Mouse (Mus musculus) thymus, adult 2 months (tissue): ENCODE results near the gene Uhrf1bp1l. TPM values are rescaled to one million over a fixed set of nuclear protein-coding genes. Genes with fewer than 3 reads are reported as not detected.
A peak's percentile ranks its signal among the peaks of the same experiment; 100 is the strongest.

Source experiments
- DNase-seq: peaks from one replicate; pipeline ENCODE4 v3.0.0; 2021
- H3K27ac ChIP-seq: fragments of 200-500 bp; 2 replicates; pipeline ENCODE4 v1.5.1; 2012; ENCODE audit warnings: low read length, control low read depth; ENCODE audit not compliant: control insufficient read depth, insufficient read depth
- H3K27me3 ChIP-seq: fragments of 200-500 bp; 2 replicates; pipeline ENCODE4 v1.6.1; 2012; ENCODE audit warnings: mild to moderate bottlenecking, low read length, moderate library complexity, mixed read lengths; ENCODE audit not compliant: control insufficient read depth, insufficient read depth
- H3K36me3 ChIP-seq: fragments of 200-500 bp; 2 replicates; pipeline ENCODE4 v1.6.1; 2012; ENCODE audit warnings: mild to moderate bottlenecking, low read length, moderate library complexity; ENCODE audit not compliant: control insufficient read depth, insufficient read depth
- H3K4me1 ChIP-seq: fragments of 200-500 bp; replicated peaks from 2 replicates; pipeline ENCODE4 v1.6.1; 2012; ENCODE audit warnings: low read length; ENCODE audit not compliant: control insufficient read depth, insufficient read depth
- H3K4me3 ChIP-seq: fragments of 200-500 bp; 2 replicates; pipeline ENCODE4 v1.5.1; 2012; ENCODE audit warnings: mild to moderate bottlenecking, low read length, control low read depth, moderate library complexity; ENCODE audit not compliant: control insufficient read depth, insufficient read depth
- CTCF ChIP-seq: fragments of 200-500 bp; IDR thresholded peaks from 2 replicates; pipeline ENCODE4 v1.5.1; 2012; ENCODE audit warnings: mild to moderate bottlenecking, control low read depth, low read length, moderate library complexity, borderline replicate concordance; ENCODE audit not compliant: control insufficient read depth, poor library complexity, insufficient read depth; ENCODE audit errors: extremely low read depth
- POLR2A ChIP-seq: fragments of 200-500 bp; IDR thresholded peaks from 2 replicates; pipeline ENCODE4 v1.6.1; 2012; ENCODE audit warnings: mild to moderate bottlenecking, low read length, control low read depth, moderate library complexity; ENCODE audit not compliant: control insufficient read depth, poor library complexity, insufficient read depth; ENCODE audit errors: extremely low read depth
- whole genome bisulfite sequencing: fragments of 180-500 bp; shearing (Covaris S2); methylation state at CpG from one replicate; pipeline ENCODE4 v1.1.7; 2018; 5-methylcytosine and 5-hydroxymethylcytosine counted together
- polyA plus RNA-seq: library from polyadenylated mRNA; depleted of rRNA; stranded (reverse); fragments of >200 nt; gene quantifications from 2 replicates; pipeline ENCODE4 v1.2.3, GENCODE M21; 2012

Uhrf1bp1l gene
- polyA plus RNA-seq, 1 experiment, result 20.7 TPM

DNA sequence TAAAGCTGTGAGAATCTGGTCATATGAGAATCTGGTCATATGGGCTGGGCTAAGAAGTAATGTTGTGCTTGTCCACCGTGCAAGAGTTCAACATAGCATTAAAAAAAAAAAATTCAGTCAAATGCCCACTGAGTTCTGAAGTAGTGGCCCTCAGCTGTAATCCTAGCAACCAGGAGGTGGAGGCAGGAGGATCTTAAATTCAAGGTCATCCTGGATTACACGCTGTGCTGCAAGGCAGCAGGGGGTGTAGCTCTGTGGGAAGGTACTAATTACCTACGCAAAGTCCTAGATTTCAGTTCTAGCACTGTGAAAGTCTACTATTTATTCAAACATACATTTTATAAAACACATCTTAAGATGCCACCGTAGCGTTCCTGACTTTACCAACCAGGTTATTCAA is 13.4 kb upstream of the Uhrf1bp1l start:
- peaks cover 4% of the 10 kb centered on the region; the same call in 1 of the 2 replicates for H3K36me3 ChIP-seq
- no peaks in the 10 kb centered on the region for H3K27me3 ChIP-seq
- TF ChIP-seq CTCF, result no peak
- TF ChIP-seq POLR2A, result no peak
- WGBS, result 13% methylated on average over 5 of the region's 5 CpGs
- peaks cover 9% of the 10 kb centered on the region for H3K4me1 ChIP-seq
- no peak overlapping the region; the same call in 1 of the 2 replicates for H3K27ac ChIP-seq
- H3K4me3 ChIP-seq, result no peak overlapping the region
- no peak for DNase-seq

GRCm38 (mm10) chr10:89732001-89732794 is 12.6 kb upstream of the Uhrf1bp1l start, which contains the start of gene Actr6:
Gene Actr6 (minus strand): TSS chr10:89732295.
- TF ChIP-seq POLR2A, result peak; percentile 78
- TF ChIP-seq CTCF, result peak; percentile 23; the same call in 1 of the 2 replicates
- DNase-seq, result peak; percentile 94
- Histone ChIP-seq H3K36me3 (peaks cover 4% of the 10 kb centered on the region; the same call in 1 of the 2 replicates), H3K4me3 (peak within 1 kb of the TSS; percentile 70), H3K27me3 (no peaks in the 10 kb centered on the region), H3K4me1 (peaks cover 9% of the 10 kb centered on the region), H3K27ac (peak within 1 kb of the TSS; percentile 75)
- 2% methylated on average over 49 of the region's 49 CpGs for WGBS

DNA sequence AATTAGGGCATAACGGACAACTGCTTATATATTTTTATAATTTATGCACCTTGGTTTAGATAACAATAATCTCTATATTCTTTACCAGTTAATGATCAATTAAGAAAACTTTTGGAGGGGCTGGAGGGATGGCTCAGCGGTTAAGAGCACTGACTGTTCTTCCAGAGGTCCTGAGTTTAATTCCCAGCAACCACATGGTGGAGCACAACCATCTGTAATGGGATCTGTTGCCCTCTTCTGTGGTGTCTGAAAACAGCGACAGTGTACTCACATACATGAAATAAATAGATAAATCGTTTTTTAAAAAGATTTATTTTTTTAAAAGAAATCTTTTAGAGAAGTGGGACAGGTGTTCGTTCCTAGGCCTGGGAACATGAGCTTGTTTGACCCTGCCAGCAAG is 7.7 kb upstream of the Uhrf1bp1l start:
- Histone ChIP-seq H3K27me3 (no peaks in the 10 kb centered on the region), H3K4me3 (no peak overlapping the region), H3K4me1 (no peaks in the 10 kb centered on the region), H3K27ac (no peak overlapping the region), H3K36me3 (no peaks in the 10 kb centered on the region)
- 70% methylated on average over 5 of the region's 5 CpGs for WGBS
- no peak for DNase-seq
- TF ChIP-seq POLR2A, result no peak
- no peak for TF ChIP-seq CTCF

- Histone ChIP-seq H3K36me3 (no peaks in the 10 kb centered on the region), H3K27me3 (no peaks in the 10 kb centered on the region), H3K27ac (no peak overlapping the region), H3K4me3 (no peak overlapping the region), H3K4me1 (no peaks in the 10 kb centered on the region)
- 88% methylated on average over 3 of the region's 3 CpGs for WGBS
- DNase-seq, result no peak
- TF ChIP-seq CTCF, result no peak
- no peak for TF ChIP-seq POLR2A
These were observed 6.9 kb upstream of the Uhrf1bp1l start for GRCm38 (mm10) chr10:89737887-89738286.

DNA sequence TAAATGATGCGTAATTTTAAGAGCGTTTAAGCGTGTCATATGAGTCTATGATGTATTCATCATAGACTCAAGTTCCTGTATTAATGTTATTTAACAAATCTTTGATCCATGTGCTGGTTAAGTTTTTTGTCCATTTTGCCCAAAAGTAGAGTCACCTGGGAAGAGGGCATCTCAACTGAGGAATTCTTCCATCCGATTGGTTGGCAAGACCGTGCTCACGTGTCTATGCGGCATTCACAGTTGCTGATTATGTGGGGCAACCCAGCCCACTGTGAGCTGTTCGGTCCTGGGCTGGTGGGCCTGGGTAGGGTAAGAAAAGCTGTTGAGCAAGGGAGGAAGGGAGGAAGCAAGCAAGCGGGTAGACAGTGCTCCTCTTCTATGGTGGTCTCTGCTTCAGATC is 6.4 kb upstream of the Uhrf1bp1l start:
- H3K36me3 ChIP-seq, result no peaks in the 10 kb centered on the region

GRCm38 (mm10) chr10:89739703-89740102 is 5.1 kb upstream of the Uhrf1bp1l start:
- WGBS, result 72% methylated on average over 7 of the region's 7 CpGs
- TF ChIP-seq CTCF, result no peak
- TF ChIP-seq POLR2A, result no peak
- H3K4me3 ChIP-seq, result no peak overlapping the region

More for the DNA sequence above, 6.4 kb upstream of the Uhrf1bp1l start:
- no peak for DNase-seq
- H3K4me3 ChIP-seq, result no peak overlapping the region
- no peak overlapping the region for H3K27ac ChIP-seq
- H3K27me3 ChIP-seq, result no peaks in the 10 kb centered on the region
- TF ChIP-seq CTCF, result no peak
- no peak for TF ChIP-seq POLR2A
- 98% methylated on average over 9 of the region's 9 CpGs for WGBS
- H3K4me1 ChIP-seq, result no peaks in the 10 kb centered on the region

More at GRCm38 (mm10) chr10:89739703-89740102, 5.1 kb upstream of the Uhrf1bp1l start:
- Histone ChIP-seq H3K36me3 (no peaks in the 10 kb centered on the region), H3K27ac (no peak overlapping the region), H3K4me1 (no peaks in the 10 kb centered on the region), H3K27me3 (no peaks in the 10 kb centered on the region)
- DNase-seq, result no peak
